Mouse (Mus musculus): ENCODE results near the gene Rslcan18. TPM values are rescaled to one million over a fixed set of nuclear protein-coding genes. Genes with fewer than 3 reads are reported as not detected.

Gene Rslcan18
- polyA plus RNA-seq (2014; fragmentation: Illumina TruSeq; extraction: RNeasy Lipid Tissue Mini Kit (QIAGEN cat#74804); ENCODE audit: low read depth, low replicate concordance): 0.22 TPM

DNA sequence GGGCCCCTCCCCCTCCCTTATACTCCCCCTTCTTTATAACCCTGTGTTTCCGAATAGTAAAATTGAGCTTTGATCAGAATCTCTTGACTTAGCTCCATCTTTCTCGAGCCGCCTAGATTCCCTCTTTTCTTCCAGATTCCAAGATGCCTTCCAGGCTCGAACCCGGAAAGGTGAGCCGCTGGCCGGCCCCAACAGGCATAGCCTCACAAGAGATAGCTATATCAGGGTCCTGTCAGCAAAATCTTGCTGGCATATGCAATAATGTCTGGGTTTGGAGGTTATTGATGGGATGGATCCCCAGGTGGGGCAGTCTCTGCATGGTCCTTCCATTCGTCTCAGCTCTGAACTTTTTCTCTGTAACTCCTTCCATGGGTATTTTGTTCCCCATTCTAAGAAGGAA is at the start of gene Rslcan18:
Rslcan18 (minus strand) TSS at position 101 of the 400 bp plus-strand sequence.

DNA sequence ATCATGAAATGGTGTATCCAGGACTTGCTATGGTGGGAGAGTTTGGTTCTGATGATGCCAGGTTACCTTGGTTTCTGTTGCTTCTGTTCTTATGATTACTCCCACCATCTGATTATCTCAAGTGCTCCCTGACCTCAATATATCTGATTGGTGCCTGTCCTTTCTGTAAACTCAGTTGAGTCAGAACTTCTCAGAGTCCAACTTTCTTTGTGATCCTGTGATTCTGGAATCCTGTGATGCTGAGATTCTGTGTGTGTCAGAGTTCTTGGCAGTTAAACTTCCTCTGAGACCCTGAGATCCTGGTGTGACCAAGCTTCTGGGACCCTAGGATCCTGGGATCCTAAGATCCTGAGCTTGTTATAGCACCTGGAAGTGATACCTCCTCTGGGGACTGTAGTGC is 5.3 kb upstream of the Rslcan18 start, which contains the start of gene Zfp759:
Zfp759 (plus strand) TSS at position 301 of the 400 bp plus-strand sequence.

DNA sequence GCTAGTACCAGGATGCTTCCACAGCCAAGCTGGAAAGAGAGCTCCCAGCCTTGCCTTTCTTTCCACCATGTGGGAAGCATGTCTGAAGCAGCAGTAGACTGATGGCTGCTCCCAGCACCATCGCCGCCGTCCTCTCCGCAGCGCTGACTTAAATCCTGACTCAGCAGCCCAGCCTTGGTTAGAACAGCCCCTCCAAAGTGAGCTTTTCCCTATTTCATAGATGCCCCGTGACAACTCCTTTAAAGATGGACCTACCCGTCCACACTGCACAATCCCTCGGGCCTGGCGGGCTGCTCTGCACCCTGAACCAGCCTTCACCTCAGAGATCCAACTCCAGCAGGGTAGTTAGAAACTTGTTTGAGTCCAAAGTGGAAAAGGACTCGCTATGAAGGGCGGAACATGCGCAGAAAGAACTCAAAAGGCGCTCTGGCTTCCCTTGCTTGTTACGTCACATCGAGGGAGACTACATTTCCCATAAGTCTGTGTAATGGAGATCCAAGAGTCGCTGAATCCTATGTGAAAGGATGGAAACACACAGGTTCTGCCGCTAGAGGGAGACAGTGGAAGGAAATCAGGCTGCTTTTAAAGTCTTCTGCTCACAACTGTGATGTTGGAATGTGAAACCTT is 7.8 kb downstream of the Rslcan18 start, which contains the start of gene Gm28557:
Gm28557 (minus strand) TSS at position 411 of the 627 bp plus-strand sequence.

DNA sequence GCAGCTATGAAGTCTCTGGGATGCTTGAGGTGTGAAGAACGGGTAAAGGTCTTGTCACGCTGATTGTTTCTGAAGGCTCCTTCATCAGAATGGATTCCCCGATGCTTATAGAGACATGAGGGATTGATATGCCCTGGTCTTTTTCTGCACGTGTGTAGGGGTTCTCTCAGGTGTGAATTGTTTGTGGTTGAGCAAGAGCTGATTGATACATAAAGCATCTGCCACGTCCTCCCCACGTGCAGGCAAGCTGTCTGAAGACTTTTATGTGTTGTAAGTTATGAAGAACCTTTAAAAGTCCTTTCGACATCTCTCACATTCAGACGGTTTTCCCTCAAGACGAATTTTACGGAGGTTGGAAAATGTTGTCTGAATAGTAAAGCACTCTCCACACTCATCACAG is 18.2 kb downstream of the Rslcan18 start, which contains the start of gene Zfp708:
Zfp708 (minus strand) TSS at position 101 of the 400 bp plus-strand sequence.

DNA sequence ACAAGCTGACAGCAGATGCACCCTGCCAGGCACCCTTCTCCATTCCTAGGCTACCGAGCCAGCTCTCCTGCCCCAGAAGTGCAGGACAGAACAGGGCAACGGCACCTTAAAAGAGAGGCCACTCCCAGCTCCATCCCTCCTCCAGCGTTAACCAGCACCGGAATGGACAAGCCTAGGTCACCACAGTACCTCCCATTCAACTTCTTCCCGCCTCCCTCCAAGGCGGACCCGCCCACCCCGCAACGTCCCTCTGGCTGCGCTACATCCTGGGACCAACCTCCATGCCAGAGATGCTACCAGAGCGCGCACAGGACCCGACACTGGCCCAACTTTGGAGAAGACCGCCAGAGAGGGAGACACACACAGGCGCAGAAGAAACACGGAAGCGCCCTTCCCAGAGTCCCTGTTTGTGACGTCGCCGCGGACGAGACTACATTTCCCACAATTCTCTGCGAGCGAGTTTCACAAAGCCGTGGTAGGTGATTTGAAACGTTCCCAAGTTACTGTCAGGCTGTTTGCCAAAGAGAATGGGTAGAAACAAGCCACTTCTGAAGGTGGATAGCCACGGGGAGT is 55.2 kb downstream of the Rslcan18 start, which contains the start of gene Zfp712:
Zfp712 (minus strand) TSS at position 385 of the 573 bp plus-strand sequence.

Other genes with a start within 250 kb of the Rslcan18 start
- gene Gm10767, start 211.3 kb downstream of the Rslcan18 start, polyA plus RNA-seq (2014; fragmentation: Illumina TruSeq; extraction: RNeasy Lipid Tissue Mini Kit (QIAGEN cat#74804); ENCODE audit: low read depth, low replicate concordance): 1.3 TPM
- 13.8 TPM for gene Zfp712, start 55.1 kb downstream of the Rslcan18 start, polyA plus RNA-seq (2014; fragmentation: Illumina TruSeq; extraction: RNeasy Lipid Tissue Mini Kit (QIAGEN cat#74804); ENCODE audit: low read depth, low replicate concordance)
- 8.8 TPM for gene Zfp708, start 18.3 kb downstream of the Rslcan18 start, polyA plus RNA-seq (2014; fragmentation: Illumina TruSeq; extraction: RNeasy Lipid Tissue Mini Kit (QIAGEN cat#74804); ENCODE audit: low read depth, low replicate concordance)
- gene Gm28557, start 7.7 kb downstream of the Rslcan18 start, polyA plus RNA-seq (2014; fragmentation: Illumina TruSeq; extraction: RNeasy Lipid Tissue Mini Kit (QIAGEN cat#74804); ENCODE audit: low read depth, low replicate concordance): 8.0 TPM
- gene Zfp759, start 5.4 kb upstream of the Rslcan18 start, polyA plus RNA-seq (2014; fragmentation: Illumina TruSeq; extraction: RNeasy Lipid Tissue Mini Kit (QIAGEN cat#74804); ENCODE audit: low read depth, low replicate concordance): 91.1 TPM
- 7.8 TPM for gene Rsl1, start 56.9 kb upstream of the Rslcan18 start, polyA plus RNA-seq (2014; fragmentation: Illumina TruSeq; extraction: RNeasy Lipid Tissue Mini Kit (QIAGEN cat#74804); ENCODE audit: low read depth, low replicate concordance)
- 3.3 TPM for gene Zfp455, start 78.2 kb upstream of the Rslcan18 start, polyA plus RNA-seq (2014; fragmentation: Illumina TruSeq; extraction: RNeasy Lipid Tissue Mini Kit (QIAGEN cat#74804); ENCODE audit: low read depth, low replicate concordance)
- gene Zfp458, start 162.2 kb upstream of the Rslcan18 start, polyA plus RNA-seq (2014; fragmentation: Illumina TruSeq; extraction: RNeasy Lipid Tissue Mini Kit (QIAGEN cat#74804); ENCODE audit: low read depth, low replicate concordance): 35.9 TPM
- 1.3 TPM for gene Zfp457, start 190.2 kb upstream of the Rslcan18 start, polyA plus RNA-seq (2014; fragmentation: Illumina TruSeq; extraction: RNeasy Lipid Tissue Mini Kit (QIAGEN cat#74804); ENCODE audit: low read depth, low replicate concordance)
- gene Zfp595, start 216.3 kb upstream of the Rslcan18 start, polyA plus RNA-seq (2014; fragmentation: Illumina TruSeq; extraction: RNeasy Lipid Tissue Mini Kit (QIAGEN cat#74804); ENCODE audit: low read depth, low replicate concordance): 10.1 TPM
- 2.2 TPM for gene Gm28044, start 244.3 kb upstream of the Rslcan18 start, polyA plus RNA-seq (2014; fragmentation: Illumina TruSeq; extraction: RNeasy Lipid Tissue Mini Kit (QIAGEN cat#74804); ENCODE audit: low read depth, low replicate concordance)
- gene Zfp953, start 244.3 kb upstream of the Rslcan18 start, polyA plus RNA-seq (2014; fragmentation: Illumina TruSeq; extraction: RNeasy Lipid Tissue Mini Kit (QIAGEN cat#74804); ENCODE audit: low read depth, low replicate concordance): 5.3 TPM